Mouse (Mus musculus) A20 (cell line): ENCODE measurements around the gene Fam53b.
A peak's percentile ranks its signal among the peaks of the same experiment; 100 is the strongest.

Source experiments
- DNase-seq: peaks from one replicate; pipeline ENCODE4 v3.0.0-alpha.2; 2011; ENCODE audit warnings: low read depth, low spot score

Gene Fam53b

GRCm38 (mm10) chr7:132813416-132814088 is at the start of gene Fam53b:
Fam53b (minus strand) TSS chr7:132813886.
- peak; percentile 86 for DNase-seq

GRCm38 (mm10) chr7:132859042-132859958 is 45.6 kb upstream of the Fam53b start, which contains the start of gene Abraxas2:
Abraxas2 (plus strand) TSS chr7:132859225.
- peak; percentile 95 for DNase-seq

DNA sequence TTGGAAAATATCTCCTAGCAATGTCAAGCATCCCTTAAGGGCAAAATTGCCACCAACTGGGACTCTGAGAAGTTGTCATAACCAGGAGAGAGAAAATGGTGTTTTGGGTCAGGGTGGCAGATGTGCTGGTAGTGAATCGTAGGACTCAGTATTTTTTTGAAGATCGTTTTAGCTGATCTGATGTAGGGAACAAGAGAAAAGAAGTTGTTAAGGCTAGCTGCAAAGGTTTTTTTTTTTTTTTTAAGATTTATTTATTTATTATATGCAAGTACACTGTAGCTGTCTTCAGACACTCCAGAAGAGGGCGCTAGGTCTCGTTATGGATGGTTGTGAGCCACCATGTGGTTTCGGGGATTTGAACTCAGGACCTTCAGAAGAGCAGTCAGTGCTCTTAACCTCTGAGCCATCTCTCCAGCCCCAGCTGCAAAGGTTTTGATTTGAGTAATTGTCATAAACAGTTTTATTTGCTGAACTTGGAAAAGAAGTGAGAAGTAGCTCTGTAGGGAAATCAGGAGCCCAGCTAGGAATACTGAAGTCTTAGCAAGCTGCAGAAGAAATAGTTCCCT is 44.4 kb upstream of the Fam53b start:
- DNase-seq = peak; percentile 69

GRCm38 (mm10) chr7:132856083-132856482 is 42.4 kb upstream of the Fam53b start:
- no peak for DNase-seq

DNA sequence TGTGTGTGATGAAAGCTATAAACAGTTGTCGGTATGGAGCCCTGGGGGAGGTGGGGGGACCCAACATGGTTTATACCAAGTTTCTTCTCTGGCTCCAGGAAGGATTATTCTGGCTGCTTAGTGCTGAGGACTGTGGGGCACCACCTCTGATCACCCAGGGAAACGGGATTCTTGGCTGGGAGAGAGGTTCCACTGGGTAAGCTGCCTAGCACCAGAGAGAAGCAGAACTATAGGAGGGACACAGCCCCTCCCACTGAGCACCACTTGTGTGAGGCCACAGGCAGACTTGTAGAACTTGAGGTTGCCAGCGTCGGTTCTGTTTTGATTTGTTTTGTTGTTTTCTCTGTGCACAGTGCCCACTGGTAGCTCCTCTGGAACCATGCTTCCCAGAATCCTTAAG is 40.3 kb upstream of the Fam53b start:
- no peak for DNase-seq

DNA sequence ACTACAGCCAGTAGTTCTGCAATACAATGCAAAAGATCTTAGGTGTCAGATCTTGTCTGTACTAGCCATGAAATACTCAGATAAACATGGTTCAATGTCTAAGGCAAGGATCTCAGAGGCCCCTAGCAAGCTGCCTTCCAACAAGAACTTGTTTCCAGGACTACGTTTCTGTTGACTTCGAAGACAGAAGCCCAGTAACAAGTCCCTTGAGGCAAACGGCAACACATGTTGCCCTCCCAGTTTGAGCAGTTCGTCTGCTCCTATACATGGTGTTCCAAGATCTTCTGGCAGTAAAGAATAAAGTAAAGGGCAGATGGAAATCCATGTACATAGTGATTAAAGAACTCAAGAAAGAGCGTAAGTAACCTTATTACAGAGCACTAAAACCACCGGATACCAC is 39.7 kb upstream of the Fam53b start:
- DNase-seq = no peak

DNA sequence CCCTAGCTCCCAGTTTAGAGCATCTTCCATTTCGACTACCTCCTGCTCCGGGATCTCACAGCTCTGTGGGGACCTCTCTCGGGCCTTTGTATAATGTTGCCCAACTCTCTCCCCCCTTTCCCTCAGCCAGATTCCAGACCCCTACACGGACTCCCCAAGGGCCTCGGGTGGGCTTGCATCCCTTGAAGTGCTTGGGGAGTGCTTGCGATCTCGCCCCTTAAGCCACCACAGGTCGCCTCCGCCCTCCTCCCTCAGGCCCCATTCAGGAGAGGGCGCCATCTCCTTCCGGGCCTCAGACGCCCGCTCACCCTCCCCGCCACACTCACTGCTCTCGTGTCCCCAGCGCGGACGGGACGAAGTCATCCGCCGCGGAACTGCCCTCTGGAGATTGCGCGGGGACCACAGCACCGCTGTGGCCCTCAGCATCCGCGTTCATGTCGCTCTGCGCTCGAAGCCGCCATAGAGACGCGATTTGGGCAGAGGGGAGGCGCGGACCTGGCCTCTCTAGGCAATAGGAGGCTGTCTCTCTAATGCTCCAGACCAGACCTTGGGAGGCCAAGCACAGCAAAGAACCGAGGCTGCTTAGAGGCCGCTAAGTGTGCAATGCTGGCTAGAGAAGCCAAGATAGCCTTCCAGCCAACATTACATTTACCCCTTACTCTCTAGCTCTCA is 38.6 kb upstream of the Fam53b start, which contains the start of gene Eef1akmt2:
Gene Eef1akmt2, minus strand, starts transcription at position 501 of the 672 bp plus-strand sequence.
- DNase-seq = peak; percentile 92

DNA sequence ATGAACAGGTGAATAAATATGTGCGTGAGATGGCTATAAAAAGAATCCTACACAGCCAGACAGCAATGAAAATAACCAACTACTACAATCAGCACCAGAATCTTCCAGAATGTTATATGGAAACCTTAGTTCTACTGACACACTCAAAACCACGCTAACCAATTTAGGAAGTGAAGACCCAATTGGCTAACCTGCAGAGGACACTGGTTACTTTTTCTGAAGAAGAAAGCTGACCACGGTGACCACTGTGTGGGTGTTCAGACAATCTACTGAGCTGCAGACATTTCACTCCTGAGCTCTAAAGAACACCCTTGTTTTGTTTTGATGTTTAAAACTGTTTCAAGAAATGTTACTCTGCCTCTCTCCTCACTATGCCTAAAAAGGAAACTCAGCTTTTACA is 29.5 kb upstream of the Fam53b start:
- no peak for DNase-seq

DNA sequence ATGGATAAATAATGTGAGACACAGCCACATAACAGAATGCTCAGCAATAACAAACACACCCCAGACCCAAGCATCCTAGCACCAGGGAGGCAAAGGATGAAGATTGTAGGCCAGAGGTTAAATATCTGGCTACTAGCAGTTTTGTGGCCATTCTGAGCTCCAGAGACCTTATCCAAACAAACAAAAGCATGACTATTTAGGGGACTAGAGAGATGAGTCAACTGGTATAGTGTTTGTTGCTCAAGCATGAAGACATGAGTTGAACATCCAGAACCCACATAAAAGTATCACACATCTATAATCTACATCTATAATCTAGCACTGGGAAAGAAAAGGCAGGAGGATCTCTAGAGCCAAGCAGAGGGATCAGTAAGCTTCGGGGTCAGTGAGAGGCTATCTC is 28.8 kb upstream of the Fam53b start:
- no peak for DNase-seq

DNA sequence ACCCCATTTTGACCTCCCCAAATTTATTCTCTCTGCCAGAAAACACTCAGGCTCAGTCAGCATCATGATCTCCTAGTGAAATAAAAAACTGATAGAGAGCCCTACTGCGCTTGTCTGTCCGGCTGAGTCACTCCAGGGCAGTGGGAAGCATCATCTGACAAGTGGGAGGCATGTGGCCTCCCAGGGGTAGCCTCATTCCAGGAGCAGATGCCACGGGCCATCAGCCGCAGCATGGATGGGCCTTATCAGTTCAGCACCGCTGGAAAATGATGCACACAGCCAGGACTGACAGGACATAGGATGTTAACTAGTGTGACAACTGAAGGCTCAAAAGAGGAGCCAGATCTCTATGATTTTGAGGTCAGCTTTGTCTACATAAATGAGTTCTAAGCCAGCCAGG is 27.6 kb upstream of the Fam53b start:
- DNase-seq = no peak

GRCm38 (mm10) chr7:132830955-132831354 is 17.3 kb upstream of the Fam53b start:
- no peak for DNase-seq

DNA sequence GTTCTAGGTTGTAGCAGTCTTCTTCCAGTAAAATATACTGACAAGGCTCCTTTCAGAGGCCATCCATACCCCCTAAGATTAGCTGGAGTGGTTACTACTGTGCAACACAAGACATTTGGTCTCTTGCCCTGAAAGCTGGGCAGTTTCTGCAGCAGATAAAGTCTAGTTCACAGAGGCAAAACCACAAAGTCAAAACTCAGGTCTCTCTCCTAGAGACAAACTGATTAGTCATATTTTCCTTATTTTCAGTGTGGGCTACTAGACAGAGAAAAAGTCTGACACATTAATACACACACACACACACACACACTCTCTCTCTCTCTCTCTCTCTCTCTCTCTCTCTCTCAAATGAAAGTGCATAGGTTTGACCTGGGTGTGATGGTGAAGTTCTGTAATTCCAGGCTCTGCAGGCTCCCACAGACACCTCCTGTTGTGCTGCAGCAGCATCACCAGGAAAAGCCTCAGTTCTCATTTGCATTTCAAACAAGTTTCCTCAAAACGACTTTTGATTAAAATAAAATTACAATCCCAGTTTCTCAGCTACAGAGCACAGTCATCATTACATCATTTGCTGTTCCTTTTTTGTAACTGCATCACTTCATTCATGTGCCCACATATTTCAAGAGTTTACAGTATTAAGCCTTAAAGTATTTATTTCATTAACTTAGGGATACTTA is 10.8 kb upstream of the Fam53b start:
- DNase-seq = no peak

DNA sequence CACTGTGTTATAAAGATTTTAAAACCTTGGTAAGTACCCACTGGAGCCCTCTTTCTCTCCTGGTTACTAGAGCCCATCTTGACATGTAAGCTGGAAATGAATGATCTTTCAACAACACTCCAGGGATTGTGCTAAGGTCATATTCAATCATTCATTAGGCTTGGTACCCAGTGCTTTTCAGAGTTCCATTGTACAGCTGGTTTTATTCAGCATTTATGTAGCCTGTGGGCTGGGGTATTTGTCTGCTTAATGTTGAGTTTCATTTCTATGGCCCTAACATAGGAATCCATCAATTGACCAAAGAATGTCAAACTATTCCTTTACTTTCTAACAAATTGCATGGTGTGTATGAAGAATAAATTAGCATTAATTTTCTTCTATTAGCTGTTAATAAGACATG is 10.1 kb upstream of the Fam53b start:
- no peak for DNase-seq

DNA sequence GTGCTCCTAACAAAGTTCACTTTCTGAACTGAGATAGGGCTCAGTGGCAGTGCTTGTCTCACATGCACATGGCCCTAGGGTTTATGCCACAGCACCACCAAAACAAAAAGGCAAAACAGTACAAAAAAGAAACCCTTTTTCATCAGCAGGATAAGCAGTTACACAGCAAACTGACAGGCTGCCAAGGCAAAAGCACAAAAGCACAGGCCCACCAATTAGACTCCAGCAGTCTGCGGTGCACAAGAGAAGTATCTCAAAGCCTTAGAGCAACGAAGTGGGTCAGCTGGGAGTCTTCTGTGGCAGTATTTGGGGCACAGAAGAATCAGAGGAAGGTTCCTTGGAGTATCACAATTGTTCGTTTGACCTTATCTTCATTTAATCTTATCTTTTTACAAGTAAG is 7.0 kb upstream of the Fam53b start:
- DNase-seq = no peak

- DNase-seq = no peak
Measured at GRCm38 (mm10) chr7:132817056-132817455, 3.4 kb upstream of the Fam53b start.

DNA sequence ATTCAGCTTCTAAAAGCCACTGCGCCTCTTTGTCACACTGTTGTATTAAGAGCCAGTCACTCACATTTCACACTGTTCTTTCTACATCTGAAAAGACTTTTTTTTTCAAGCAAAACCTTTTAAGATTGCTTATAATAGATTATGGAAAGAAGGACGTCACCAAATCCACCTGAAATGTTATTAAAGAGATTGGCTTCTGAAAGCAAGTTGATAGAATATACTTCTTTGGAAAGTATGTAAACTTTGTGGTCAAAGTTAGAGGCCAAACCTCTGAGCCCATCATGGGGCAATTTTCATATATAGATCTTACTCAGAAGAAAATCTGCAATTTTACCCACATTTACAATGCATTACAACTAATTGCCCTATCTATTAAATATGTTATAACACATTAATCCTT is 2.8 kb upstream of the Fam53b start:
- no peak for DNase-seq

DNA sequence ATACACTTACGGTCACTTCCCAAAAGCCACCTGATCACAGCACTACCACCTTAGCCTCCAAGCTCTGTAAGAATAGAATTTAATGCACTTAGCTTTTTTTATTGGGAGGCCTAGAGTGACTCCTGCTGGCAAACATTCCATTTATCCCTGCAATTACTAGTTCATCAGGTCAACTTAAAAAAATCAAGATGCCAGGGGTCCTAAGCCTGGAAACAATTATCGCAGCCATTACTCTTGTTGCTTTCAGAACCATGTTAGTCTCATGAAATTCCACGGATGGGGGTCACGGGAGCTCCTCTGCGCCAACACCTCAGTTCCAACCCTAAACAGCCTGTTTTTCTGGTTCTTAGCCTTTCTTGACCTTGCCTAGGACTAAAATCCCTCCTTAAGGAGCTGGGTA is 1.4 kb upstream of the Fam53b start:
- no peak for DNase-seq

DNA sequence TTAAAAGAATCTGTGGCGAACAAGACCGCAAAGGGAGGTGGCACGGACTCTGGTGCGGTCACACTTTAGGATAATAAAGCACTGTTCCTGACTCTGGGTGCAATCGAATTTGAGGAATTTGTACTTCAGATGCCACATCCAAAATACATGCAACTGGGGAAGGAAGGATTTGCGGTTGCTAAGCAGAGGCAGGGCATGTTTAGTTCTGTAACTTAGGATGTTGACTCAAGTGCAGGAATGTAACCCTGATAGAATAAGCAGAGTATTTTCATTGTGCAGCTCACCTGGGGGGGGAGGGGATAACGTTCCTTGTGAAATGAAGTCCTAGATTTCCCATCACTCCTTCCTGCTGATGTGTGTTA is 384 bp upstream of the Fam53b start:
- no peak for DNase-seq

DNA sequence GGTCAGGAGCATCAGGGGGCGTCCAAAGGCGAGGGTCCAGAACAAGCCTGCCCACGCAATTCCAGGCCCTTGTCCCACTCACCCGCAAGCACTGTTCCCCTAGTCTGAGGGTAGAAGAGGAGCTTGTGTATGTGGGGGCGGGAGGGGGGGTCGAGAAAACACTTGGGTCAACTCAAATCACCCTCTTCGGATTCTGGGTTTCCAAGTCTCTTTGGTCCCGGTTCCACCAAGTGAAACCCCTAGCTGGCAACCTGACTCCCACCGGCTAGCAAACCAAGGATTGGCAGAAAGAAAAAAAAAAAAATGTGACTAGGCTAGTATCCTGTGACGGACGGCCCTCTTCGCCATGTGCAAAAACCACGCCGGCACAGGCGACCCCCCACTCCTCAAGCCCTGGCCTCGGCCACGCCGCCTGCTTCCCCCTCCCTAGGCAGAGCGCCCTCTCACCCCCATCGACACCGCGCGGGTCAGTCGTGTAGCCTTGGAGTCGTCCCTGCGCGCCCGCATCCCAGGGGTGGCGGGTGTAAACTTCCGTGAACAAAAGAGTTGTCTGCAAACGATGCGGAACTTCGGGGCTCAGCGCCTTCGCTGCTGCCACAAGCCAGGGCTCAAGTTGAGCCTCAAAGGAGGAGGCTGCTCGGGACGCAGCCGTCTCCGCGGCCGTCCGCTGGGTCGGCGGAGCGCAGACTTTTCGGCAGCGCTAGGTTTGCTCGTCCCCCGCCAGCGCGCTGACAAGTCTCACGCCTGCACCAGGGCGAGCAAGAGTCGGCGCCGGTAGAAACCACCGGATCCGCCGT is 869 bp downstream of the Fam53b start:
- DNase-seq = peak; percentile 87
